Mouse (Mus musculus) forebrain, embryonic 11.5 days (tissue): Measurements from ENCODE around the gene Ctf2. TPM values are rescaled to one million over a fixed set of nuclear protein-coding genes. Genes with fewer than 3 reads are reported as not detected.

Experiments used
- ATAC-seq: fragments of 200-750 bp; cut with Nextera tagmentation; replicated peaks from 2 replicates; pipeline ENCODE4 v1.8.0; 2017; ENCODE audit warnings: moderate TSS enrichment; ENCODE audit not compliant: low FRiP score
- DNase-seq: peaks from one replicate; pipeline ENCODE4 v3.0.0-alpha.2; 2017; ENCODE audit warnings: low spot score
- H3K27ac ChIP-seq: fragments of 300-500 bp; sonication (generic); 2 replicates; pipeline ENCODE4 v1.5.1; 2014; ENCODE audit warnings: low read depth, low read length
- H3K27me3 ChIP-seq: fragments of 300-500 bp; sonication (generic); 2 replicates; pipeline ENCODE4 v1.6.1; 2014; ENCODE audit warnings: mild to moderate bottlenecking, low read length, mixed read lengths; ENCODE audit not compliant: control insufficient read depth, insufficient read depth
- H3K36me3 ChIP-seq: fragments of 300-500 bp; sonication (generic); 2 replicates; pipeline ENCODE4 v1.6.1; 2014; ENCODE audit warnings: mild to moderate bottlenecking, low read length, moderate library complexity, mixed read lengths; ENCODE audit not compliant: control insufficient read depth, insufficient read depth
- H3K4me1 ChIP-seq: fragments of 300-500 bp; sonication (generic); replicated peaks from 2 replicates; pipeline ENCODE4 v1.6.1; 2014; ENCODE audit warnings: low read length, mixed read lengths; ENCODE audit not compliant: control insufficient read depth, insufficient read depth
- H3K4me2 ChIP-seq: fragments of 300-500 bp; sonication (generic); 2 replicates; pipeline ENCODE4 v1.6.1; 2014; ENCODE audit warnings: low read depth, mild to moderate bottlenecking, low read length, moderate library complexity, mixed read lengths; ENCODE audit not compliant: severe bottlenecking
- H3K4me3 ChIP-seq: fragments of 300-500 bp; sonication (generic); 2 replicates; pipeline ENCODE4 v1.5.1; 2014; ENCODE audit warnings: low read depth, low read length
- H3K9ac ChIP-seq: fragments of 300-500 bp; sonication (generic); 2 replicates; pipeline ENCODE4 v1.6.1; 2014; ENCODE audit warnings: low read length
- H3K9me3 ChIP-seq: fragments of 300-500 bp; sonication (generic); 2 replicates; pipeline ENCODE4 v1.6.1; 2016; ENCODE audit warnings: low read length, mixed read lengths; ENCODE audit not compliant: control insufficient read depth
- WGBS: fragments of 180-500 bp; shearing (Covaris S2); extraction: QIAGEN DNeasy Blood & Tissue Kit; methylation state at CpG from one replicate; pipeline ENCODE4 v1.1.7; 2014; 5-methylcytosine and 5-hydroxymethylcytosine counted together
- polyA plus RNA-seq: library from polyadenylated mRNA; unstranded; fragments of >200 nt; fragmentation: Nextera tagmentation; extraction: Ambion mirVana; gene quantifications from 2 replicates; pipeline ENCODE4 v1.2.1, GENCODE M21; 2014

Ctf2 gene
- polyA plus RNA-seq, 1 experiment from 2014 or later = 0.63 TPM

GRCm38 (mm10) chr7:127766851-127767609 is 35.1 kb upstream of the Ctf2 start:
- DNase-seq (no peak), ATAC-seq (no peak)
- Histone ChIP-seq H3K9me3 (no peaks in the 10 kb centered on the region), H3K36me3 (peaks cover 10% of the 10 kb centered on the region; the same call in 1 of the 2 replicates), H3K4me2 (no peak overlapping the region), H3K4me3 (no peak overlapping the region), H3K9ac (no peak overlapping the region), H3K4me1 (peaks cover 14% of the 10 kb centered on the region; the same call in 1 of the 2 replicates), H3K27ac (no peak overlapping the region), H3K27me3 (no peaks in the 10 kb centered on the region)
- WGBS = 80% methylated on average over 17 of the region's 17 CpGs

DNA sequence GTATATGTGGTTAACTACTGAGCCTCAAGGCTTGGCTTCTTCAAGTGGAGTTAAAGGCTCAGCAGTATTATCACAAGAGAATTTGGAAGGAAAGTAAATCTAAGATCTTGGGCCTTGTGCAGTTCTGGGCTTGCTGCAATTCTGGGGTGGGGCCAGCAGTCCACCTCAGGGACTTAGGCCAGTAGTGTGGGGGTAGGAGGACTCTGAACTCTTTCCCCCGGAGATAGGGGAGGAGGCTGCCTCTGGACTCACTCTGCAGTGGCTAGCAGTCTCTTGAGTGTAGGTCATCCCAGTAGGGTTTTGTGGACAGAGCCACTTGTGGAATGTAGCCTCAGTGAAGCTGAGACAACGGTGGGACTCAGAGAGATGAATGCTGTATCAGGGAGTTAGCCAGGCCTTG is 33.8 kb upstream of the Ctf2 start:
- Histone ChIP-seq H3K27me3 (no peaks in the 10 kb centered on the region), H3K9me3 (no peaks in the 10 kb centered on the region), H3K4me3 (no peak overlapping the region), H3K9ac (no peak overlapping the region), H3K27ac (no peak overlapping the region), H3K4me1 (peaks cover 12% of the 10 kb centered on the region; the same call in 1 of the 2 replicates), H3K36me3 (peaks cover 10% of the 10 kb centered on the region; the same call in 1 of the 2 replicates), H3K4me2 (no peak overlapping the region)
- WGBS = 85% methylated on average over 2 of the region's 2 CpGs
- ATAC-seq (no peak), DNase-seq (no peak)

DNA sequence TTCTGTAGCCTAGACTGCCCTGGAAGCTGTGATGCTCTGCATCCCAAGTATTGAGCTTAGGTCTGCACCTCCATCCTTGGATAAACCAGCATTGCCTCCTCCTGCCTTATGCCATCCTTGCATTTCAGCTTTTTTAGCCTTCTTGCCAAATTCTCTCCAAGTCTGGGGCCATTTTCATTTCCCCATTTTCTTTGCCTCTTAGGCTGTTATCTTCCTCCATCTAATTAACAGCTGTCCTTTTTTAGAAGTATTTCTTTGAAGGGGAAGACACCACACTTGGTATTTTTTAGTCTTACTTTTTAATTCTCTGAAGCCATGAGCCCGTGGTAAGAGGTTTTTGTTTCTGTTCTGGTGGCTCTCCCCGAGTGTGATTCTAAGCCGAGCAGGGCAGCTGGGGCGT is 31.7 kb upstream of the Ctf2 start:
- peaks cover 3% of the 10 kb centered on the region; the same call in 1 of the 2 replicates for H3K4me1 ChIP-seq
- 90% methylated on average over 4 of the region's 4 CpGs for WGBS
- no peak overlapping the region for H3K9ac ChIP-seq
- no peak for ATAC-seq
- H3K4me2 ChIP-seq = no peak overlapping the region
- no peaks in the 10 kb centered on the region for H3K9me3 ChIP-seq
- H3K27me3 ChIP-seq = no peaks in the 10 kb centered on the region
- H3K27ac ChIP-seq = no peak overlapping the region
- DNase-seq = no peak
- peaks cover 10% of the 10 kb centered on the region; the same call in 1 of the 2 replicates for H3K36me3 ChIP-seq
- no peak overlapping the region for H3K4me3 ChIP-seq

DNA sequence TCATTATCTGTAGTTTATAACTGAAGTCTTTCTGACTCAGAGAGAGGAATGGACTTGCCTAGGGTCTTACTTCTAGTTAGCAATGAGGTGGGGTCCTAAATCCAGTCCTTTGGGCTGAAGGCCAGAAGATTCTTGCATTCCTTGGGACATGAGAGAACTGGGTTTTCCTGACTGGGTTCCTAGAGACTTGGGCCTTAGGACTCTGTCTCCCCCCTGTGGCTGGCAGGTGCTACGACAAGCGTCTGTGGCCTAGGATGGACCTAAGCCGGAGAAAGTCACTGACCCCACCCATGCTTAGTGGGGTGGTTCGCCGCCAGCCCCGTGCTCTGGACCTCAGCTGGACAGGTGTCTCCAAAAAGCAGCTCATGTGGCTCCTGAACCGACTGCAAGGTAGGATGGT is 29.1 kb upstream of the Ctf2 start:
- H3K36me3 ChIP-seq = peaks cover 6% of the 10 kb centered on the region
- H3K4me3 ChIP-seq = no peak overlapping the region
- no peaks in the 10 kb centered on the region for H3K9me3 ChIP-seq
- no peak overlapping the region for H3K4me2 ChIP-seq
- no peaks in the 10 kb centered on the region for H3K27me3 ChIP-seq
- no peak for ATAC-seq
- H3K9ac ChIP-seq = no peak overlapping the region
- H3K4me1 ChIP-seq = no peaks in the 10 kb centered on the region
- H3K27ac ChIP-seq = no peak overlapping the region
- peak; percentile 81 for DNase-seq
- 52% methylated on average over 7 of the region's 7 CpGs for WGBS

GRCm38 (mm10) chr7:127760478-127760877 is 28.5 kb upstream of the Ctf2 start:
- Histone ChIP-seq H3K27me3 (no peaks in the 10 kb centered on the region), H3K4me2 (no peak overlapping the region), H3K9ac (no peak overlapping the region), H3K4me3 (no peak overlapping the region), H3K27ac (no peak overlapping the region), H3K9me3 (no peaks in the 10 kb centered on the region), H3K36me3 (peaks cover 6% of the 10 kb centered on the region), H3K4me1 (no peaks in the 10 kb centered on the region)
- DNase-seq (no peak), ATAC-seq (no peak)
- WGBS = 96% methylated on average over 3 of the region's 3 CpGs

DNA sequence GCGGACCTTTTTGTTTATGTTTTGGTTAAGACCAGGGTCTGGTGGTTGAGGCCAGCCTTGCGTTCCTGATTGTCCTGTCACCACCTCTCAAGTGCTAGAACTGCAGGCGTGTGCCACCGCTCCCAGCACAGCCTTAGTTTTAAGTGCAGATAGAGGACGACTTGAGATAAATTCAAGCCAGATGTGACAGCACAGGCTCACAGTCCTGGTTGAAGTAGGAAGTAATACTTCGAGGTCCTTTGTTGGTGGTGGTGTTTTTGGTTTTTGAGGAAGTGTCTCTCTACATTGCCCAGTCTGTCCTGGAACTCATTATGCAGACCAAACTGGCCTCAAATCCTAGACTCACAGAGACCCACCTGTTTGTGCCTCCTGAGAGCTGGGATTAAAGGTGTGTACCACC is 27.8 kb upstream of the Ctf2 start:
- no peak overlapping the region for H3K27ac ChIP-seq
- H3K27me3 ChIP-seq = no peaks in the 10 kb centered on the region
- WGBS = 80% methylated on average over 6 of the region's 6 CpGs
- no peak for ATAC-seq
- no peak overlapping the region for H3K4me2 ChIP-seq
- H3K36me3 ChIP-seq = peaks cover 8% of the 10 kb centered on the region
- DNase-seq = no peak
- no peaks in the 10 kb centered on the region for H3K9me3 ChIP-seq
- H3K4me3 ChIP-seq = no peak overlapping the region
- H3K9ac ChIP-seq = no peak overlapping the region
- no peaks in the 10 kb centered on the region for H3K4me1 ChIP-seq

DNA sequence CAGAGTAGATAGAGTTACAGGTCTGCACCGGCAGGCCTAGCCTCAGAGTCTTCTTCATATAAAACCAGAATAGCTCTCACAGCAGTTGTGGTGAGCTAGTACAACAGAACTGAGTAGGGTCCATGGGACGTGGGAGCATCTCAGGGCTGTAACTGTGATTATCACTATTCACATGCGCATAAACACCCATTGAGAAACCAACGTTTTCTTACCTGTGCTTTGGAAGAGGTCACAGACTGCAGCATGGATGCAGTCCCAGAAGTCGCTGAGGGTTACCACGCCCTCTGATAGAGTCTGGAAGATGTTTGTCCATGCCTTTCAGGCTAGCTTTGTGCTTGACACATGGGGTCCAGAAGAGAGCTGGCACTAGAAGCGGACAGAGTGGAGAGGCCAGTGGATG is 21.8 kb upstream of the Ctf2 start:
- DNase-seq (no peak), ATAC-seq (no peak)
- Histone ChIP-seq H3K9me3 (no peaks in the 10 kb centered on the region), H3K36me3 (peaks cover 16% of the 10 kb centered on the region), H3K27ac (no peak overlapping the region), H3K9ac (no peak overlapping the region), H3K27me3 (no peaks in the 10 kb centered on the region), H3K4me1 (no peaks in the 10 kb centered on the region), H3K4me2 (no peak overlapping the region), H3K4me3 (no peak overlapping the region)
- WGBS = 92% methylated on average over 7 of the region's 7 CpGs

DNA sequence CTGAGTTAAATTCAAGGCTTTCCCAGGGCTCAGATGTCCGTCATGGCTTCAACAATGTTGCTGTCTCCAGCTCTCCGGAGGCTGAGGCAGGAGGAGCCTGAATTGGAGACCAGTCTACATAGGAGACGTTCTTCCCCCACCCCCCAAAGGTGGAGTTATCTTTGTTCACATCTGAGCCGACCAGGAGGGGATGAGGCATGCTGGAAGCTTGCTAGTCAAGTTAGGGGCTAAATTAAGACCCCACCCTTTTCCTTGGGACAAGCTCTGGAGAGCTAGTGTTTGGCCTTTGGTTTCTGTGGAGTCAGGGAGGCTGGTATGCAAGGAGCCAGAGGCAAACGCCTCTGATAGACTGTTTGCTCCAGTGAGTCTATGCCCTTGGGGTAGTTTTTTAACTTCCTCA is 21.2 kb upstream of the Ctf2 start:
- Histone ChIP-seq H3K9me3 (no peaks in the 10 kb centered on the region), H3K27ac (no peak overlapping the region), H3K36me3 (peaks cover 16% of the 10 kb centered on the region), H3K27me3 (no peaks in the 10 kb centered on the region), H3K4me1 (no peaks in the 10 kb centered on the region), H3K4me2 (no peak overlapping the region), H3K4me3 (no peak overlapping the region), H3K9ac (no peak overlapping the region)
- no peak for DNase-seq
- 77% methylated on average over 5 of the region's 5 CpGs for WGBS
- no peak for ATAC-seq

- no peaks in the 10 kb centered on the region; the same call in 1 of the 2 replicates for H3K4me1 ChIP-seq
- no peak for ATAC-seq
- 96% methylated on average over 27 of the region's 27 CpGs for WGBS
- no peak for DNase-seq
- no peak overlapping the region for H3K27ac ChIP-seq
- H3K27me3 ChIP-seq = no peaks in the 10 kb centered on the region
- no peak overlapping the region for H3K4me2 ChIP-seq
- H3K9me3 ChIP-seq = no peaks in the 10 kb centered on the region
- H3K36me3 ChIP-seq = peaks cover 16% of the 10 kb centered on the region
- no peak overlapping the region for H3K9ac ChIP-seq
- H3K4me3 ChIP-seq = no peak overlapping the region
Measured at GRCm38 (mm10) chr7:127752069-127752468, 20.1 kb upstream of the Ctf2 start.
